Mouse (Mus musculus) olfactory bulb, adult 2 months (tissue): ENCODE data around the gene Vegfb. TPM values are rescaled to one million over a fixed set of nuclear protein-coding genes. Genes with fewer than 3 reads are reported as not detected.

Source experiments
- H3K27ac ChIP-seq: fragments of 200-500 bp; 2 replicates; pipeline ENCODE4 v1.5.1; 2012; ENCODE audit warnings: low read depth, low read length; ENCODE audit not compliant: insufficient read depth
- H3K4me1 ChIP-seq: fragments of 200-500 bp; 2 replicates; pipeline ENCODE4 v1.6.1; 2012; ENCODE audit warnings: low read length; ENCODE audit not compliant: control insufficient read depth, insufficient read depth
- H3K4me3 ChIP-seq: fragments of 200-500 bp; 2 replicates; pipeline ENCODE4 v1.5.1; 2012; ENCODE audit warnings: mild to moderate bottlenecking, low read depth, low read length, moderate library complexity; ENCODE audit not compliant: insufficient read depth
- CTCF ChIP-seq: fragments of 200-500 bp; IDR thresholded peaks from 2 replicates; pipeline ENCODE4 v1.5.1; 2012; ENCODE audit warnings: low read depth, mild to moderate bottlenecking, low read length, moderate library complexity; ENCODE audit not compliant: insufficient read depth
- POLR2A ChIP-seq: fragments of 200-500 bp; IDR thresholded peaks from 2 replicates; pipeline ENCODE4 v1.6.1; 2012; ENCODE audit warnings: mild to moderate bottlenecking, low read depth, low read length, moderate library complexity; ENCODE audit not compliant: insufficient read depth
- WGBS: fragments of 180-500 bp; shearing (Covaris S2); methylation state at CpG from one replicate; pipeline ENCODE4 v1.1.7; 2018; 5-methylcytosine and 5-hydroxymethylcytosine counted together
- polyA plus RNA-seq: library from polyadenylated mRNA; stranded (reverse); fragments of >200 nt; gene quantifications from 2 replicates; pipeline ENCODE4 v1.2.4, GENCODE M21; 2012; ENCODE audit warnings: low replicate concordance; ENCODE audit not compliant: missing spikeins, insufficient read depth, insufficient read length

The Vegfb gene
- polyA plus RNA-seq, 1 experiment = not detected

DNA sequence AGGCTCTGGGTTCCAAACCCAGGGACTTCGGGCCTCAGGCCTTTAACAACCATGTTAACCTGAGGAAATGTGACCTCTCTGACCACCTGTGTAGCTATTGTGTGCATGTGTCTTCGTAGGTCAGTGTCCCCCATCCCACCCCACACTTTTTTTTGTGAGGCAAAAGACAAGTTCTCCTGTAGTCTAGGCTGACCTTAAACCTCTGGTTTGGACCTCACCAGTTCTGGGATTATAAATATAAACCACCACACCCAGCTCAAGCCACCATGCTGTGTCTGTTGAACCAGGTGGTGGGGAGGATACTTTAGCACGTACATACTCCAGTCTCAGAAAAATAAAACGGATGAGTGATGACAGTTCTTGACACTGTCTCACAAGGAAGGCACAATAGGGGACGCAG lies 37.5 kb downstream of the Vegfb start:
- WGBS = 54% methylated on average over 5 of the region's 5 CpGs
- Histone ChIP-seq H3K4me3 (no peak overlapping the region), H3K27ac (no peak overlapping the region), H3K4me1 (peaks cover 10% of the 10 kb centered on the region)
- TF ChIP-seq POLR2A (no peak), CTCF (no peak)

GRCm38 (mm10) chr19:6949532-6949931 lies 37.9 kb downstream of the Vegfb start:
- Histone ChIP-seq H3K4me3 (no peak overlapping the region), H3K27ac (no peak overlapping the region), H3K4me1 (peaks cover 10% of the 10 kb centered on the region)
- WGBS = 90% methylated on average over 5 of the region's 5 CpGs
- TF ChIP-seq POLR2A (no peak), CTCF (no peak)

GRCm38 (mm10) chr19:6948186-6948585 lies 39.3 kb downstream of the Vegfb start:
- H3K4me3 ChIP-seq = no peak overlapping the region
- peaks cover 10% of the 10 kb centered on the region for H3K4me1 ChIP-seq
- 69% methylated on average over 4 of the region's 4 CpGs for WGBS
- no peak for TF ChIP-seq CTCF
- no peak for TF ChIP-seq POLR2A
- no peak overlapping the region for H3K27ac ChIP-seq

DNA sequence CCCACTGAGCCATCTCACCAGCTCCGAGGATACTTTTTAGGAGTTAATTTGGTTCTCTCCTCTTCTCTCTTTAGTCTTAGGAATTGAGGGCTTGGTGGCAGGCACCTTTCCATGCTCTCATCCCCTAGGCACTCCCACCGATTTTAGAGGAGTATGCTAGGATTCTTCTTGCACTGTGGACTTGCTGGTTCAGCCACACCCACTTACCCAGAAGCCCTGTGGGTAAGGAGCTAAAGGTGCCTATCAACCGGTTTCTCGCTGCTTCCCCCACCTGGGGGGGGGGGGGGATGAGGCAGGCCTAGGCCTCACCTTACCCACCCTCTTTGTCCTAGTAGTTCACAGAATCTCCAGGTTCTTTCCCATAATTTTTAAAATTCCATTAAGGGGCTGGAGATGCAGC lies 39.7 kb downstream of the Vegfb start:
- no peak overlapping the region for H3K27ac ChIP-seq
- TF ChIP-seq CTCF = no peak
- no peak for TF ChIP-seq POLR2A
- H3K4me3 ChIP-seq = no peak overlapping the region
- H3K4me1 ChIP-seq = peaks cover 10% of the 10 kb centered on the region
- WGBS = 70% methylated on average over 4 of the region's 4 CpGs

- no peak overlapping the region for H3K4me3 ChIP-seq
- H3K27ac ChIP-seq = no peak overlapping the region
- TF ChIP-seq CTCF (no peak), POLR2A (no peak)
- H3K4me1 ChIP-seq = peaks cover 23% of the 10 kb centered on the region
- 91% methylated on average over 6 of the region's 6 CpGs for WGBS
Observed at GRCm38 (mm10) chr19:6943709-6944108, 43.7 kb downstream of the Vegfb start.

DNA sequence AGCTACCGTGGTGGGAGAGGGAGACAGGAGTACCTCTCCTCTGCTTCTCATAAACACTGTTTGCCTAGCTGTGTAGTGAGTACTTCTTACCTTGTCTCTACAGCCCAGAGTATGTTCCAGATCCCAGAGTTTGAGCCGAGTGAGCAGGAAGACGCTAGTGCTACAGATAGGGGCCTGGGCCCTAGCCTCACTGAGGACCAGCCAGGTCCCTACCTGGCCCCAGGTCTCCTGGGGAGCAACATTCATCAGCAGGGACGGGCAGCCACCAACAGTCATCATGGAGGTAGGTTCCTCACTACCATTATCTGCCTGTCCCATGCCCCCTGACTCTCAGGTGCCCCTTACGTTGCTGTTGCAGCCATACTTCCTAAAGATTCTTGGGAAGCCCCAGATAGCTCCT lies 44.7 kb downstream of the Vegfb start:
- Histone ChIP-seq H3K27ac (peak overlapping the region; percentile 29; the same call in 1 of the 2 replicates), H3K4me1 (peaks cover 27% of the 10 kb centered on the region), H3K4me3 (peak overlapping the region; percentile 87)
- 21% methylated on average over 5 of the region's 5 CpGs for WGBS
- TF ChIP-seq CTCF (no peak), POLR2A (no peak)

DNA sequence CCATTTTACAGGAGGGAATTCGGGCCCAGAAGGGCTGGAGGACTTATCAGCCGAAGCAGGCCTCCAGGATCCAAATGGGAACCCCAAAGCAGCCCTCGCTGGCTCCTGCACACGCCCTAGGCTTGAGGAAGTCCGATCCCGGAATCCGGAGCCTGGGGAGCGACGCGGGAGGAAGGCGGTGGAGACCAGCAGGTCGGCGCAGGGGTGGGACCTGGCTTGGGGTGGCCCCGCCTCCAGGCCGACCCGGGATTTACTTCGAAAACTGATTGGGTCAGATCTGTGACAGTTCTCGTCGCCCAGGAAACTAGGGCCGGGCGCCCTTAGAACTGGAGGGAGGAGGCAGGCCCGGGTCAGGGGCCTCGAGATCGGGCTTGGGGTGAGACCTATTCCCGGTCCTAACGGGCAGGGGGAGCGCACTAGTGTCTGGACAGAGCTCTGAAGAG lies 45.2 kb downstream of the Vegfb start, which contains the start of gene Gpr137:
TSS of gene Gpr137 (minus strand) at position 232 of the 443 bp plus-strand sequence.
- under 1% methylated on average over 27 of the region's 27 CpGs for WGBS
- TF ChIP-seq CTCF (no peak), POLR2A (peak; percentile 58)

DNA sequence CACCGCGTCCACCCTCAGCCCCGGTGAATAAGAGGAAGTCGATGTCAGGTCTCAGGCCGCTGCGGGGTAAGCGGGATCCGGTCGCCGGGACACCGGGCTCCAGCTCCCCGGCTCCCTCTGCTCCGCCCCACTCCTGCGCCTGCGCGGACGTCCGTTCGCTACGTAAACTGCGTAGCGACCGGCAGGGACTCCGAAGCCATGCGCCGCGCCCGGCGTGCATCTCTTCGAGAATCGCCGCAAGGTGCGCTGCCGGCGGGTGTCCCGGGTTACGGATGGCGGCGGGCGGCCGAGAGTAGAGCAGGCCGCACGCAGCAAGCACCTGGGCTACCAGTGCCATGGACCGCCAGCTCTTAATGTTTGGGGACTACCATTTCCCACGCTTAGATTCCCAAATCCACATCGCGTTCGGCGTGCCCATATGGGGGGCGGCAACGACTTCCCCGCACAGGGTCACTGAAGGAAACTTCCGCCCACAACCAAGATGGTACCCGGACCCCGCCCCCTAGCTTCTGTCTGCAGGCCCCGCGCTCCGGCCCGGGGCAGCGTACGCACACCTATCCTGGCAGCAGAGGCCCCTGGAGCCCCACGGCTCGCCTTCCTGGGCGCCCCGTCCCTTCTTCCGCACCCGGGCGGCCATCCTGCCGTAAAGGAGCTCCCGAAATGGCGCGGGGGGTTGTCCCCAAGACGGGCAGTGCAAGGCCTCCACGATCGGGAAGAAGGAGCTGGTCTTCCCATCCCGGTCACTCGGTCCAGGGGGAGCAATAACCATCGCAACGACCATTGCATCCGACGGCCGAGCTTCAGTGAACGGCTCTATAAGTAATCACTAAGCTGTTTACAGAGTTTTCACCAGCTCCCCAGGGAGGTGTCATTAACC lies 45.8 kb downstream of the Vegfb start, which contains the start of gene Bad:
TSS of gene Bad (plus strand) at position 490 of the 877 bp plus-strand sequence.
- TF ChIP-seq CTCF (no peak), POLR2A (peak; percentile 50)
- under 1% methylated on average over 83 of the region's 83 CpGs for WGBS
- H3K27ac ChIP-seq = peak within 1 kb of the TSS; percentile 63
- peaks cover 28% of the 10 kb centered on the region for H3K4me1 ChIP-seq
- H3K4me3 ChIP-seq = peak within 1 kb of the TSS; percentile 87

More for the DNA sequence above, 45.2 kb downstream of the Vegfb start, which contains the start of gene Gpr137:
- Histone ChIP-seq H3K27ac (peak within 1 kb of the TSS; percentile 63), H3K4me3 (peak within 1 kb of the TSS; percentile 87), H3K4me1 (peaks cover 28% of the 10 kb centered on the region)
